Mouse (Mus musculus): ENCODE data around the gene Spns1. TPM values are rescaled to one million over a fixed set of nuclear protein-coding genes. Genes with fewer than 3 reads are reported as not detected.

Spns1 gene
- total RNA-seq, 1 experiment, result 238 TPM

DNA sequence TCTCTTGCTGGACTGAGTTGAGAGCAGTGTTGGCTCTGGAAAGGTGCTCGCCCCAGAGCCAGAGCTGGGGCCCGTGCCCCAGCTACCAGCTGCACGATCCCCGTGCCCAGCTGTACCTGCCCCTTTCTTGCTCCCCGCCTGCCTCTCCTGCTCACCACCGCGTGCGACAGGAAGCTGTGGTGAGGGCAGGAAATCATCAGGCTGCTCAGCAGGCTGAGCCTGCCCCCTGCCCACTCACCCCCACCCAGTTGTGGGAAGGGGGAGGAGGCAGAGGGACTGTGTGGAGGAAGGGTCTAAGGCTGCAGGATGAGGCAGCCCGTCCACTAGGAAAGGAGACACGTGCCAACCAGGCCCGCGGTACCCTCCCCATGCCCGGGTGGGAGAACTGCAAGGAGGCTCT is 7.9 kb downstream of the Spns1 start, which contains the start of gene Lat:
Gene Lat, minus strand, starts transcription at position 178 of the 400 bp plus-strand sequence.
- no peak within 1 kb of the TSS for H3K27ac ChIP-seq (ENCODE audit: insufficient read depth, low read depth, low read length, poor library complexity, severe bottlenecking)
- peaks cover 0 to 4% of the 10 kb centered on the region in 2 experiments; a peak in 1 of 4 replicates for H3K4me1 ChIP-seq (ENCODE audit: control insufficient read depth in 2 of 2, insufficient read depth in 2 of 2, low read length in 2 of 2, poor library complexity in 1 of 2)
- peak within 1 kb of the TSS; percentile 53 to 67 for H3K4me3 ChIP-seq (ENCODE audit: insufficient read depth in 1 of 2, low read depth in 1 of 2, low read length in 2 of 2, poor library complexity in 1 of 2, severe bottlenecking in 1 of 2)
- peaks cover 33% of the 10 kb centered on the region for H3K36me3 ChIP-seq (ENCODE audit: control insufficient read depth, insufficient read depth, low read length, poor library complexity, severe bottlenecking)
- in situ Hi-C loops (cut with MboI; ENCODE audit: low sequenced_read_pairs in 2 of 2, unreplicated experiment in 2 of 2), result no loop called here
- TF ChIP-seq ZC3H11A (IDR thresholded peaks at IDR 0.05; ENCODE audit: borderline replicate concordance, low read depth, low read length) (no peak), MAFK (IDR thresholded peaks at IDR 0.05; ENCODE audit: insufficient read depth, low read depth, low read length) (no peak), CHD2 (IDR thresholded peaks at IDR 0.05; ENCODE audit: low read depth, low read length) (no peak), HCFC1 (IDR thresholded peaks at IDR 0.05; ENCODE audit: borderline replicate concordance, insufficient read depth, low read length) (no peak), ZNF384 (IDR thresholded peaks at IDR 0.05; ENCODE audit: low read depth, low read length) (no peak)
- no peaks in the 10 kb centered on the region for H3K9me3 ChIP-seq (ENCODE audit: control insufficient read depth, insufficient read depth, low read depth, low read length)
- H3K9ac ChIP-seq (ENCODE audit: insufficient read depth, low read depth, low read length, poor library complexity, severe bottlenecking), result peak within 1 kb of the TSS; percentile 51
- DNase-seq (ENCODE audit: low read depth, low spot score), result no peak

- in situ Hi-C loops (cut with MboI; ENCODE audit: low sequenced_read_pairs in 2 of 2, unreplicated experiment in 2 of 2), result no loop called here
- peaks cover 27% of the 10 kb centered on the region for H3K36me3 ChIP-seq (ENCODE audit: control insufficient read depth, insufficient read depth, low read length, poor library complexity, severe bottlenecking)
- no peaks in the 10 kb centered on the region for H3K4me1 ChIP-seq (ENCODE audit: control insufficient read depth in 2 of 2, insufficient read depth in 2 of 2, low read length in 2 of 2, poor library complexity in 1 of 2)
- TF ChIP-seq ZNF384 (IDR thresholded peaks at IDR 0.05; ENCODE audit: low read depth, low read length), result no peak
- TF ChIP-seq HCFC1 (IDR thresholded peaks at IDR 0.05; ENCODE audit: borderline replicate concordance, insufficient read depth, low read length), result no peak
- TF ChIP-seq CHD2 (IDR thresholded peaks at IDR 0.05; ENCODE audit: low read depth, low read length), result no peak
- no peak for TF ChIP-seq ZC3H11A (IDR thresholded peaks at IDR 0.05; ENCODE audit: borderline replicate concordance, low read depth, low read length)
- TF ChIP-seq MAFK (IDR thresholded peaks at IDR 0.05; ENCODE audit: insufficient read depth, low read depth, low read length), result no peak
- no peak for DNase-seq (ENCODE audit: low read depth, low spot score)
- no peak overlapping the region for H3K27ac ChIP-seq (ENCODE audit: insufficient read depth, low read depth, low read length, poor library complexity, severe bottlenecking)
- H3K9ac ChIP-seq (ENCODE audit: insufficient read depth, low read depth, low read length, poor library complexity, severe bottlenecking), result no peak overlapping the region
- no peak overlapping the region; a peak in 1 of 4 replicates for H3K4me3 ChIP-seq (ENCODE audit: insufficient read depth in 1 of 2, low read depth in 1 of 2, low read length in 2 of 2, poor library complexity in 1 of 2, severe bottlenecking in 1 of 2)
- no peaks in the 10 kb centered on the region for H3K9me3 ChIP-seq (ENCODE audit: control insufficient read depth, insufficient read depth, low read depth, low read length)
These were observed 8.9 kb downstream of the Spns1 start for GRCm38 (mm10) chr7:126368367-126368766.

GRCm38 (mm10) chr7:126367636-126368035 is 9.6 kb downstream of the Spns1 start:
- no peaks in the 10 kb centered on the region for H3K9me3 ChIP-seq (ENCODE audit: control insufficient read depth, insufficient read depth, low read depth, low read length)
- H3K4me1 ChIP-seq (ENCODE audit: control insufficient read depth in 2 of 2, insufficient read depth in 2 of 2, low read length in 2 of 2, poor library complexity in 1 of 2), result no peaks in the 10 kb centered on the region
- no peak overlapping the region for H3K4me3 ChIP-seq (ENCODE audit: insufficient read depth in 1 of 2, low read depth in 1 of 2, low read length in 2 of 2, poor library complexity in 1 of 2, severe bottlenecking in 1 of 2)
- H3K9ac ChIP-seq (ENCODE audit: insufficient read depth, low read depth, low read length, poor library complexity, severe bottlenecking), result no peak overlapping the region
- peaks cover 23% of the 10 kb centered on the region for H3K36me3 ChIP-seq (ENCODE audit: control insufficient read depth, insufficient read depth, low read length, poor library complexity, severe bottlenecking)
- no peak for TF ChIP-seq HCFC1 (IDR thresholded peaks at IDR 0.05; ENCODE audit: borderline replicate concordance, insufficient read depth, low read length)
- no peak for TF ChIP-seq CHD2 (IDR thresholded peaks at IDR 0.05; ENCODE audit: low read depth, low read length)
- TF ChIP-seq ZC3H11A (IDR thresholded peaks at IDR 0.05; ENCODE audit: borderline replicate concordance, low read depth, low read length), result no peak
- TF ChIP-seq ZNF384 (IDR thresholded peaks at IDR 0.05; ENCODE audit: low read depth, low read length), result no peak
- no peak for TF ChIP-seq MAFK (IDR thresholded peaks at IDR 0.05; ENCODE audit: insufficient read depth, low read depth, low read length)
- DNase-seq (ENCODE audit: low read depth, low spot score), result no peak
- in situ Hi-C loops (cut with MboI; ENCODE audit: low sequenced_read_pairs in 2 of 2, unreplicated experiment in 2 of 2), result no loop called here
- no peak overlapping the region for H3K27ac ChIP-seq (ENCODE audit: insufficient read depth, low read depth, low read length, poor library complexity, severe bottlenecking)

- H3K4me1 ChIP-seq (ENCODE audit: control insufficient read depth in 2 of 2, insufficient read depth in 2 of 2, low read length in 2 of 2, poor library complexity in 1 of 2), result peaks cover 0 to 12% of the 10 kb centered on the region in 2 experiments; a peak in 2 of 4 replicates
- no peak overlapping the region for H3K4me3 ChIP-seq (ENCODE audit: insufficient read depth in 1 of 2, low read depth in 1 of 2, low read length in 2 of 2, poor library complexity in 1 of 2, severe bottlenecking in 1 of 2)
- DNase-seq (ENCODE audit: low read depth, low spot score), result no peak
- no peak overlapping the region; the same call in 1 of the 2 replicates for H3K9ac ChIP-seq (ENCODE audit: insufficient read depth, low read depth, low read length, poor library complexity, severe bottlenecking)
- no peaks in the 10 kb centered on the region for H3K36me3 ChIP-seq (ENCODE audit: control insufficient read depth, insufficient read depth, low read length, poor library complexity, severe bottlenecking)
- no peak for TF ChIP-seq ZNF384 (IDR thresholded peaks at IDR 0.05; ENCODE audit: low read depth, low read length)
- in situ Hi-C loops (cut with MboI; ENCODE audit: low sequenced_read_pairs in 2 of 2, unreplicated experiment in 2 of 2), result no loop called here
- H3K9me3 ChIP-seq (ENCODE audit: control insufficient read depth, insufficient read depth, low read depth, low read length), result no peaks in the 10 kb centered on the region
- no peak overlapping the region for H3K27ac ChIP-seq (ENCODE audit: insufficient read depth, low read depth, low read length, poor library complexity, severe bottlenecking)
These were observed 14.2 kb downstream of the Spns1 start for GRCm38 (mm10) chr7:126363038-126363437.

- Histone ChIP-seq H3K9ac (ENCODE audit: insufficient read depth, low read depth, low read length, poor library complexity, severe bottlenecking) (no peak overlapping the region; the same call in 1 of the 2 replicates), H3K9me3 (ENCODE audit: control insufficient read depth, insufficient read depth, low read depth, low read length) (no peaks in the 10 kb centered on the region), H3K4me3 (ENCODE audit: insufficient read depth in 1 of 2, low read depth in 1 of 2, low read length in 2 of 2, poor library complexity in 1 of 2, severe bottlenecking in 1 of 2) (no peak overlapping the region), H3K27ac (ENCODE audit: insufficient read depth, low read depth, low read length, poor library complexity, severe bottlenecking) (no peak overlapping the region), H3K36me3 (ENCODE audit: control insufficient read depth, insufficient read depth, low read length, poor library complexity, severe bottlenecking) (no peaks in the 10 kb centered on the region), H3K4me1 (ENCODE audit: control insufficient read depth in 2 of 2, insufficient read depth in 2 of 2, low read length in 2 of 2, poor library complexity in 1 of 2) (peaks cover 6 to 33% of the 10 kb centered on the region in 2 experiments; a peak in 3 of 4 replicates)
- TF ChIP-seq HCFC1 (IDR thresholded peaks at IDR 0.05; ENCODE audit: borderline replicate concordance, insufficient read depth, low read length), result no peak
- TF ChIP-seq MAFK (IDR thresholded peaks at IDR 0.05; ENCODE audit: insufficient read depth, low read depth, low read length), result no peak
- no peak for TF ChIP-seq CHD2 (IDR thresholded peaks at IDR 0.05; ENCODE audit: low read depth, low read length)
- no peak for TF ChIP-seq ZNF384 (IDR thresholded peaks at IDR 0.05; ENCODE audit: low read depth, low read length)
- TF ChIP-seq ZC3H11A (IDR thresholded peaks at IDR 0.05; ENCODE audit: borderline replicate concordance, low read depth, low read length), result no peak
- DNase-seq (ENCODE audit: low read depth, low spot score), result no peak
- in situ Hi-C loops (cut with MboI; ENCODE audit: low sequenced_read_pairs in 2 of 2, unreplicated experiment in 2 of 2), result no loop called here
These were observed 18.2 kb downstream of the Spns1 start for GRCm38 (mm10) chr7:126359049-126359448.
